Mouse (Mus musculus): ENCODE measurements at regions not wholly inside any gene's neighbourhood (a gene's known extent, or its start where the extent isn't known, plus 50 kb on each side); places are given as distances from the start of the nearest gene placed in this dataset.

GRCm38 (mm10) chr17:83917781-83918180 is 70.0 kb upstream of the Haao start:
- TF ChIP-seq CTCF (IDR thresholded peaks at IDR 0.05; ENCODE audit: control insufficient read depth, insufficient read depth, low read length), result no peak
- TF ChIP-seq POLR2A (IDR thresholded peaks at IDR 0.05; ENCODE audit: borderline replicate concordance, control insufficient read depth, low read depth, low read length), result no peak
